Mouse (Mus musculus): ENCODE measurements around the gene Vrk2.

Gene Vrk2

DNA sequence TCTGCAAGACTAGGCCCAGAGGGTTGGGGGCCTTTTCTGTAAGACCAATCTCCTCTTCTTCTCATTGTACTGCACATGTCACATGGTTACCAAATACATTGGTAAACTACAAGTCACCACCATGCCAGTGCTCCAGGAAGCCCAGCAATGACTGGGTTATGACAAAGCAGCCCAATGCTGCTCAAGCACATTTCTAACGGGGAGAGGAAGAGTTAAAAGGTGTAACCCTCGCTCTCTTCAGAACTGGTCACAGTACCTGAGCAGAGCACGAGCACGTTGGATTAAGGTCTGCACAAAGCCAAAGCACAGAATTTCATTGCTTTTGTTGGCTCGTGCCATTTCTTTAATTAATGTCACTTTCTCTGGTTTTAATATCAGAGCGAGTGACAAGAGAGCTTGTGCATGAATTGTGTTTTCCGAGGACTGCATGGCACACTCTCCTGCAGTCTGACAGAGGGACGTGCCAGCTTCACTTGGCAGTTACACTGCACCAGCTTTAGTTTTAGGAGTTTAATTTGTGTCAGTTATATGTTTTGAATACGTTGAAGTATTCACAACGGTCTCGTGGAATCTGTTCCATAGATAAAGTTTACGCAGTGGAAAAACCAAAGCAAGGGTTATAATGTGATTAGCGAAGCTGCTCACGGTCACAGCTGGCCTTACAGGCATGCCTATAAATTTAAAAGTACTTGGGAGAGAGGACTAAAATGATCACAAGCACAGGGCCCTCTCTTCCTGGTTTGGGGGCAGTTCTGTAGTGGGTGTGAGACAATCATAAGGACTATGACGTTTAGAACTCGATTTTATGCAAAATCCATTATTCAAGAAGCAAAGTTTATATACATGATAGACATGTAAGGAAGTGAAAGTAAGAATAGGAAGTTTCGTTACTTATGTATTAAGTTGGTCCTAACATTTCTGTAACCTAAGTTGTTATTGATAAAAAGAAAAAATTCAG, 8.1 kb downstream of the Vrk2 start:
- in situ Hi-C loops (cut with MboI; ENCODE audit: low sequenced_read_pairs), result no loop called here

DNA sequence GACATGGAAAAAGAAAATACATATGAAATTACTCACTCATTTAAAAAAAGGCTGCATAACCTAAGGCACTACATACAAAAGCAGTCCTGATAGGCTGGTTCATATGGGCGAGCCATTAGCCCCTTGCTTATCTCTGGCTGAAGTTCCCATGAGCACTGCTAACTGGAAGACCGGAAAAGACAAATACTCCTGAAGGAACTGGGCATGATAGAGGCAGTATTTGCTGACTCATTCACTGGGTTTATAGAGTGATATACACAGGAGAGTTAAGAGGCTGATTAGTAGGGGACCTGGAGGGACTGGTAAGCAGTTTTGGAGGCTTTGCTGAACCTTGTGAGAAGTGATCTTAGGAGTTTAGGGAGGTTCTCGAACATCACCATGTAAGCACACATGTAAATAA, 42.2 kb downstream of the Vrk2 start:
- in situ Hi-C loops (cut with MboI; ENCODE audit: low sequenced_read_pairs), result no loop called here

DNA sequence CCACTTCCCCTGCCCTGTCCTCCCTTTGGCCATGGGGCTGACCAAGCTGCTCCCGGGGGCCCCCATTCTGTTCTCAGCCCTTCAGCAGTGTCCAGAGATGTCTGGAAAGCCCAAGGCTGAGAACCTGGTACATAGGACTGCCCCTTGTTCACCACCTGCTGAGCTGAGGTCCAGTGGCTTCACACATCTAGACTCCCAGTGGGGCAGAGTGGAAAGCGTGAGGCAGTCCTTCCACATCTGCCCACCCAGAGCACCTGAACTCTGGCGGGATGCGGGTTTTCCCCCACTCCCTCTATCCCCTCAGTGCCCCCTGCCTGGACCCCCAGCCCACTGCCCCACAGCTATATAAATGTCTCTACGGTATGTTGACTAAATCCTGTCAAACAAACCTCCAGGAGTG, 56.0 kb downstream of the Vrk2 start:
- in situ Hi-C loops (cut with MboI; ENCODE audit: low sequenced_read_pairs), result no loop called here

DNA sequence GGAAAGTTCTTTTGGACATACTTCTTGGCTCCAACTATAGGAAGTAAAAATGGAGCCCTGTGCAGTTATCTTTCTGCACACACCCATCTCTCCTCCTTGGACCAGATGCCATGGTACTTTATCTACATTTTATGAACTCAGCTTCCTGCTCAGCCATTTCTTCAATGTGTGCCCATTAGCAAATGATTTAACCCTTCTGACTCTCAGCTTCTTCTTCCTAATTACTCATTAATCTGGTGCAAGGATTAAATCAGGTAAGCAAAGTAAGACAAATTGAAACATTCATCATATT, 60.0 kb downstream of the Vrk2 start:
- in situ Hi-C loops (cut with MboI; ENCODE audit: low sequenced_read_pairs), result no loop called here

DNA sequence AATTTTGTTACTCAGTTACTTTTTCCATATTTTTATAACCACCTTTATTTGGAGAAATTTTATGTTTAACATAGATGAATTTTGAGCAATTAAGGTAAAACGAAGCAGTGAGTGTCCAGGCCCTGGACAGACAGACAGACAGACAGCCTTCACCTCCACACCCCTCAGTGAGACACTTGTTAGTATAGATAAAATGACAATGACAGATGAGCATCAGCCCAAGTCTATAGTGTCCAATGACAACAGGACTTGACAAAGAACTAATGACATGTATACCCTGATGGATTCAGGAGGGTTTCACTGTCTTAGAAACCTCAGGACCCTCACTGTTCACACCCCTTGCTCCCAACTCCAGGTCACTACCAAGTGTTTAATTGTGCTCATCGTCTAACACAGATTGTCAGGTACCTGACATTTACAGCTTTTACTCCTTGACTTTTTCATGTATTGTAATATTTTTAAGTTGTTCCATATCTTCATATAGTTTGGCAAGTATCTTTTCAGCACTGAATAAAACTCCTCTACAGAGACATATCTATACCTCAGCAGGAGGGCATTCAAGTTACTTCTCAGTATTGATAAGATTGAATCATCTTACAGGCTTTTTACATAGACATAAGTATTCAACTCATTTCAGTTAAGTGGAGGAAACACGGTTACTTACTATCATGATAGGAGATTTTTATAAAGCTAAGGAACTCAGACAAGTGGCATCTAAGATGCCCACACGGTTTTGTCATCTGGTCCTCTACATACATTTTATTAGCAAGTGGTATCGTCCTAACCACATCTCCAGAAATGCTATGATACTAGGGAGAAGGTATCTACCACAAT, 60.6 kb downstream of the Vrk2 start:
- in situ Hi-C loops (cut with MboI; ENCODE audit: low sequenced_read_pairs), result no loop called here

DNA sequence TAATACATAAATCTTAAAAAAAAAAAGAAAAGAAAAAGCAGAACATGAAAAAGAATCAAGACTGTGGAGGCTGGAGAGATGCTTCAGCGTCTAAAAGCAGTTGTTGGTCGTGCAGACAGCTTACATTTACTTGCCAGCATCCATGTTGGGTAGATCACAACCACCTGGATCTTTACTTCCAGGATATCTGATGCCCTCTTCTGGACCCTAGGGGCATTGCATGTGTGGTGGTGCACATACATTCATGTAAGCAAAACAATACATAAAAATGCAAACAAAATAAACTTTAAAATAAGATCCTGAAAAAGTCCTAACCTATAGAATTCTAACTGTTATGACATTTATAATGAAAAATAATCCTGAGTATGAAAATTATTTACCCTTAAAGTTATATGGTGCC, 66.9 kb downstream of the Vrk2 start:
- in situ Hi-C loops (cut with MboI; ENCODE audit: low sequenced_read_pairs), result no loop called here

DNA sequence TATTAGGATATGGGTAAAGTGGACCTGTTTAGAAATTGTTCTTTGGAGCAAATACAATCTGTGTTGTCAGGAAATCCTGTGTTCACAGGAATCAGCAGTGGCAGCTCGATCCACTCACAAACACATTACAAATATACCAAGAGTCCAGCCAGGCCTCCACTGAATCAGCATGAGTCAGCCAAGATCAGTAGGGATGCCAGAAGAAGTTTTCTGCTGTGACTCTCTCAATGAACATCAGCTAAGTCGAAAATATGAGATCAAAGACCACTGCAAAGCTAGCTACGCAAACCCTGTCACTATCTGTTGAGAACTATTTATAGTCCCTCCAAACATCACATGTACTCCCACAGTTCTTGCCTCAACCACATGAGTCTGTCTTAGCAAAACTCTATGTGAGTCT, 74.8 kb downstream of the Vrk2 start:
- in situ Hi-C loops (cut with MboI; ENCODE audit: low sequenced_read_pairs), result no loop called here

DNA sequence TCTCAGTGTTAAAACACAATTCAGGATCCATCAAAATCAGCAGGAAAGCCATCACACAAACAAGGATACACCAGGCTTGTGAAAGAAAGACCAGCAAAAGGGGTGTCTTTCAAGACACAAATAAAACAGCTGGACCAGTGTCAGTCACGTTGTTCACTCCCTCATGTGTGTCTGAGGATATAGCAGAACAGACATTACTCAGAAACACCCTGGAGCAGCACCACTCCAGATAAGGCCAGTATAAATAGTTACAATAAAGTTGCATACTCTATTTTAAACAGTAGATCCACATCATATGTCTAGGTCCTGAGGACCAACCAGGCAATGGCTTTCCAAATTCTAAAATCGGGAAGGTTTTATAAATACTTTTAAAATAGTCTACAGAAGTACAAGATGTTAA, 77.7 kb downstream of the Vrk2 start:
- in situ Hi-C loops (cut with MboI; ENCODE audit: low sequenced_read_pairs), result no loop called here

DNA sequence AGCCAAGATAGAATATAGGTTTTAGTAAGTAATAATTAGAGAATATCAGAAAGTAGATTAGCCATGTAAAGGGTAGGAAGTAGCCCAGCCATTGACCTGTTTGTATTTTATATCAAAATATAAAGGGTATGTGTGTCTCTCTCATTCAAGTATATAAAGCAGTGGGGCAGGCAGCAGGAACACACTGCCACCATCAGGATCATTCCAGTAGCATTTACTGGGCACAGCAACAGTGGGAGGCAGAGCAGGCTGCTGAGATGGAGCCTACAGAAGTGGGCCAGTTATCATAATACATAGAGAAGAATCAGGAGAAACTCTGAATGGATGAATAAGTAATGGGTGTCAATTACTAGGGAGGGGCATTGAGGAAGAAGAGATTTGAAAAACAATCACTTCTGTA, 80.1 kb downstream of the Vrk2 start:
- in situ Hi-C loops (cut with MboI; ENCODE audit: low sequenced_read_pairs), result no loop called here

DNA sequence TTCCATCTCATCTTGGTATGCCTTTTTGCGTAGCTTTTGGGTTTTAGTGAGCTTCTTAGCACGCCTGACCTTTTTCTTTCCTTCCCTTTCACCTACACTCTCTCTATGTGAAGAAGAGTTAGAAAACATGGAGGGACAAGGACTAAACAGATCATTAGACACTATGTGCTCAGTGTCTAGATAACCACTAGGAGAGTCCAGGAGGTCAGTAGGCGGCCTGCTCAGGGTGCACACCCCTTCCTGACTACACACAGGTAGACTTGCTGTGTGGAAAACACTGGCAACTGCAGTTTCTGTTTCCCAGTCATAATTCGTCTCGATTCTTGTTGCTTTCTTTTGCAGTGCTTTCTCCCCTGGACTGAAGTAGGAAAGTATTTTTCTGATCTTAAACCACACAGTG, 97.8 kb downstream of the Vrk2 start:
- in situ Hi-C loops (cut with MboI; ENCODE audit: low sequenced_read_pairs), result no loop called here

DNA sequence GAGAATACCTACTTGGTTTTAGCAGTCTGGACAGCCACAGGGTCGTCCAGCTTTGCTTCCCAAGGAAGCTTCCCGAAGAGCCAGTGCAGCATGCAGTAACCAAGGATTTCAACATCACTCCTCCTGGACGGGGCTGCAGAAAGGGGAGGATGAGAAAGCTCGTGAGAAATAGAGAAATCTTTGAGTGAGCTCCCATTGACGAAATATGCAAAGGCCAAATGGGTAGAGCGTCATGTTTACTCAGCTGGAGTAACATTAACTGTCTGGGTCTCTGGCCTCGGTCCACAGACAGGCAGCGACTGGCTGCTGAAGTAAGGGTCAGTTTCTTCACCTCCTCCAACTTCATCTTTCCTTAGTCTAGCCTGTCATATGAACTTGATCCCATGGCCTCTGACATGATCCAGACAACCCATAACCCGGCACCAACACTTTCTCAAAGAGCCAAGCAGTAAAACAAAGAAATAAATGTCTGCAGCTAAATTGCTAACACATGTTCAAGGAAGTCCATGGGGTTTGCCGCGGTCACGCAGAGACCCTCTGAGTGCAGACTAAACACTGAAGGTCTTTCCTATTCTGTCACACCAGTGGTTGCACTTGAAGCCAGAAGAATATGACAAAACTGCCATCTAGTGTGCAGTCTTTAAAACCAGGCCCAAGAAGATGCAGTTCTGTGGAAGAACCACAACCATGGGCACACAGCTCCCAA, 103.9 kb downstream of the Vrk2 start:
- in situ Hi-C loops (cut with MboI; ENCODE audit: low sequenced_read_pairs), result no loop called here

DNA sequence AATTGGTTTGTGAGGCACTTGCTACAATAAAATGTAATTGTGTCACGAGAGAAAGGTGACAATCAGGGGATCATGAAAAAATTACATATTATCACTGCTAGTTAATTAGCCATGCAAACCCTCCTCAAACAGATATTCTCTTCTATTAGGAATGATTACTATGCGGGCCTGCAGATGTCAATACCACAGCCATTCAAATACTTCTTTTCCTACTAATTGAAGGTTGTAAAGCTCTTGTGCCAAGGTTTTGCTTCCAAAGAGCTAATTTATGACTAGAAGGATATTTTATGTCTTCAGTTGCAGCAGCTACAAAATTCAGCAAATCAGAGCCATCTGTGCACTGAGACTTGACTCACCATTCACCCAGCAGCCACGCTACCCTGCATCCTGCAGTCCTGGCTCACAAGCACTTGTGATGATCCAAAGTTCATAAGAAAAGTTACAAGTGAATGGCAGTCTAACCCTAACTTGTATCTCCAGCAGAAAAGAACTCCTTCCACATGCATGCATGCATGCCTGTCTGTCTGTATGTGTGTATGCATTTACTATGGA, 112.0 kb downstream of the Vrk2 start:
- in situ Hi-C loops (cut with MboI; ENCODE audit: low sequenced_read_pairs), result no loop called here

DNA sequence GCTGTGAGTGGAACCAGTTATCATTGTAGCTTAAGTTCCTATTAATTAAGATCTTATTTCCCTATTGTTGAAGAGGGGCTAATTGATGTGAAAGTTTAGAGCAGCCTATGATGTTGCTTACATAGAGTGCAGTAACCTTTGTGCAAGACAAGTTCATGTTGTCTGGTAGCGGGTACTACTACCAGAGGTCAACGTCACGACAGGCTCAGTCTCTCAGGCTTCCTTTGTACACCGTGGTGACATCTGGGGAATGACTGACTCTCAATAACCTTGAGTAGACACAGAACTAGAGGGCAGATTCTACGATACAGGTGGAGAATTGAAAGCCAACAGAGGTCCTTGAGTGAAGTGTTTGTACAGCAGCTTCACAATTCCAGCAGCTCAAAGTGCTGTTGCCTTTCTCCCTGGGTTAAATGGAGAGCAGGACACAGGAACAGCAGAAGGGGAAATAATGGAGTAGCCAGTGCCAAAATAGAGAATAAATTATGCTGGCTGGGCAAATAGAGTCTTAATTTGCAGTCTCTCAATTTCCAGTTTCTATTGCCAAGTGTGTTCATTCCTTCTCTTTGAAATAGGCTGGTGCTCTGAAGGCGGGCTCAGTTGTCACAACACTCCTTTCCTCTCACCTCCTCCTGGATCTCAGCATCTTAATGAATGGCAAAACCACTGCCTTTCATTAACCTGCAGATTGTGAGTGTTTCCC, 116.6 kb downstream of the Vrk2 start:
- in situ Hi-C loops (cut with MboI; ENCODE audit: low sequenced_read_pairs), result no loop called here

DNA sequence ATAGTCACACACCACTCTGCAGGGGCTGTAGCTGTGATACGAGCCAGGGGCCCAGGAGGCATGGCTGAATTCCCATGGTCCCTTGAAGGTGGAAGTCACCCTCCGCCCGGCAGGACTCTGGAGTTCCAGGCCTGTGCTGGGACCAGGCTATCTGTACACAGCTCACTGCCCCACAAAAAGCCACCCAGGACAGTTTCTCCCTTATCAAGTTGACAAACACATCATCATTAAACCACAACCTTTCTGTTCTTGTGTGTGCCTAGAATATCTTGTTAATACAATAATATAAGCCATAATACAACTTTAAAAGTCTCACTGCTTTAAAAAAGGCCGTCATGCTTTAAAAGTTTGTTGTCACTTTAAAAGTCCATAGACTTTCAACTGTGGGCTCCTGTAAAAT, 139.7 kb downstream of the Vrk2 start:
- in situ Hi-C loops (cut with MboI; ENCODE audit: low sequenced_read_pairs), result no loop called here

DNA sequence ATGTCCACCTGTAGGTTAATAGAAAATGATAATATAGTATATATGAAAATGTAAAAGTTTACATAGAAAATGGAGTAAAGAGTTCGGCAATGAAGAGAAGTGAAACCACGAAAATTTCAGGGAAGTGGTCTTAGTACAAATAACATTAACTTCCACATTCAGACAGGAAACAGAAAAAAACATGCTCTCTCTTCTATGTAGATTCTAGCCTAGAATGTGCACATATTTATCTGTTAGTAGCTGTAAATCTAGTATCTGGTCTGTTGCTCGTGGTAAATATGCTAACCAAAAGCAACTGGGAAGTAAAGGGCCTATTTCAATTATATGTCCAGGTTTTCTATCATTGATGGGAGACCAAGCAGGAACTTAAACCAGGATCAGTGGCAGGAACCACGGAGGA, 141.1 kb downstream of the Vrk2 start:
- in situ Hi-C loops (cut with MboI; ENCODE audit: low sequenced_read_pairs), result no loop called here

DNA sequence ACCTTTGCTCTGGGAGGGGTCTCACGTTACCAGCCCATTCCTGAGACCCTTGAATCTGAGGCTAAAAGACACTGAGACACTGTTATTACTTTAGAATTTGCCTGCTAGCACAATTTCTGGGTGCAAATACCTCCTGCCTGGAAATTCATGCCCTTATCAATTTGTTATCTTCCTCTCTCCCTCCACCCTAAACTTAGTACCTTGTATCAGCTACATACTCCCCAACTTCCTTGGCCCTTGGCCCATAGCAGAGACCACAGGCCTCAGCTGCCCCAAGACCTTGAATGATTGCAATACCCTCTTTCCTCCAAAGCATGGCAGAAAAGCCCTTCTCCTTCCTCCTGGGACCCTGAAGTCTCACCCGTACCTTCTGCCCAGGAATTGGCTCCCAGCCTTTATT, 142.6 kb downstream of the Vrk2 start:
- in situ Hi-C loops (cut with MboI; ENCODE audit: low sequenced_read_pairs), result no loop called here

DNA sequence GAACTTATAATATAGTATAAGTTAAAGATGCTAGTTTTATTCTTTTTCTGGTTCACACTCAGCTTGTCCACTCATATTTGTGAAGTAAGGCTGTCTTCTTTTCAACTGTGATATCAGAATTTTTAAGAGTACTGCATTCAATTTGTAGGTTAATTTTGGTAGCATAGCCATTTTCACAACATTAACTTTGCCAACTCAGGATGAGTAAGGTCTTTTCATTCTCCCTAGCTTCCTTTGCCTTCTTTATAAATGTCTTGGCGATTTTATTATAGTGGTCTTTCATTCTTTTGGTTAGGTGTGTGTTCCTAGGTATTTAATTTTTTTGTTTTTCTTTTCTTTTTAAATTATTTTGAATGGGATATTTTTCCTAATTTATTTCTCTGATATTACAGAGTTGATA, 143.2 kb downstream of the Vrk2 start:
- in situ Hi-C loops (cut with MboI; ENCODE audit: low sequenced_read_pairs), result no loop called here

DNA sequence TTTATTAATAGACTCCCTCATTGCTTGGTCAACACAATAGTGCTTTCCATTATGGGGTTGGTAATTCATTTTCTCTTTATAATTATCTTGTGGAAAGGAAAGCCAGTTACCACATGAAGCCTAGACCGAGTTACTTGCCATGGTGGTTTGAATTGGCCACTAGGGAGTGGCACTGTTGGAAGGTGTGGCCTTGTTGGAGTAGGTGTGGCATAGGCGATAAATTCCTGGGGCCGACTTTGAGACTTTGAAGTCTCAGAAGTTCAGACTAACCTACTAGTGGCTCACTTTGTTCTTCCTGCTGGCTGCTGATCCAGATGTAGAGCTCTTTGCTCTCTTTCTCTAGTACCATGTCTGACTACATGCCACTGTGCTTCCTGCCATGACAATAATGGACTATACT, 144.0 kb downstream of the Vrk2 start:
- in situ Hi-C loops (cut with MboI; ENCODE audit: low sequenced_read_pairs), result no loop called here

DNA sequence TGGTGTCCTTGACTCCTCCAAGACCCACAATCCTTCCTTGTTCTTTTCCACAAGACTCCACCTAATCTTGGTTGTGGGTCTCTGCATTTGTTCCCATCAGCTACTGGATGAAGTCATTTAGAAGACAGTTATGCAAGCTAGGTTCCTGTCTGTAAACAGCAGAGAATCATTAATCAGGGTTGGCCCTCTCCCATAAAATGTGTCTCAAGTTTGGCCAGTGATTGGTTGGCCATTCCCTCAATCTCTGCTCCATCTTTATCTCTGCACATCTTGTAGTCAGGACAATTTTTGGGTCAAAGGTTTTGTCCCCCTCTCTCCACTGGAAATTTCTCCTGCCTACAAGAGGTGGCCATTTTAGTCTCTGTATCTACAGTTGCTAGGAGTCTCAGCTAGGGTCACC, 149.4 kb downstream of the Vrk2 start:
- in situ Hi-C loops (cut with MboI; ENCODE audit: low sequenced_read_pairs), result no loop called here

DNA sequence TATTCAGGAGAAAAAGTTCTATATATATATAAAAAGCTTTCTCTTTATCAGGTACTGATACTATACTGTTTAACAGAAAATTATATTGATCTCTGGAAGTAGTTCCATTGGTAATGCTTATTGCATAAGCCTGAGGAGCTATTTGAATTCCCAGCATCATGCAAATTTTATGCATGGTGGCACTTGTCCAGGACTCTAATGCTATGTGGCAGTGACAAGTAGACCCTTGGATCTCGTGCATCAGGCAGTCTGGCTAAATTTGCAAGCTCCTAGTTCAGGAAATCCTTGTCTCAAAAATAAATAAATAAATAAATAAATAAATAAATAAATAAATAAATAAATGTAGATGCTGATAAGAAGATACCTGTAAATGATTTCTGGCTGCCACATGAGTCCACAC, 152.7 kb downstream of the Vrk2 start:
- in situ Hi-C loops (cut with MboI; ENCODE audit: low sequenced_read_pairs), result no loop called here

DNA sequence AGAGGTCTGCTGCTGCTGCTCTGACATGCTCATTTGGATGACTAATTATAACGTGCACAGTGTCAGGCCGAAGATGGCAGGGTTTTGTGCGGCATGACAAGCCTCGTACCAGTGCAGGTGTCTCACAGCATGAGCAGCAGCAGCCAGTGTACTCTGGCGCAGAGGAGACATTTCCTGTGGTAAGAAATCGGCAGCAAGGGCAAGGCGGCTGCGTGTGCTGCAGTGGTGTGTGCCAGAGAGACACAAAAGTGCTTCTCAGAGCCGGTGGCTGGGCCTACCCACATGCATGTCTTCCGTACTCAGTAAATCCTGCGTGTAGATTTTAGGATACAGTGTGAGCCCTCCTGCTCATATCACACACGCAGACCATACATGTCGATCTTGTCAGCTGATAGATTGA, 156.0 kb downstream of the Vrk2 start:
- in situ Hi-C loops (cut with MboI; ENCODE audit: low sequenced_read_pairs), result no loop called here
